In genomic region chr4:75714652-75715051, GRCm38 (mm10) we compare ENCODE assay signal across 18 mouse cellular contexts.
A peak's percentile ranks its signal among the peaks of the same experiment; 100 is the strongest.
DNase-seq lines count a peak whose midpoint lies in the region; ATAC-seq and TF ChIP-seq lines count a peak whose summit lies in the region.
"Had no signal": no experiment of that assay in that cellular context is flagged by ENCODE, and none has a peak within 500 bp of the region (broad histone marks: within the 10 kb centered on the region; RNA-seq: fewer than 3 reads in every experiment).

No protein-coding gene starts in this region.

- H3K9me3 ChIP-seq in intestine, embryonic 15.5 days: no peaks in the 10 kb centered on the region
- no peaks in the 10 kb centered on the region for H3K9me3 ChIP-seq in intestine, postnatal 0 days (ENCODE audit: control insufficient read depth)
- no peaks in the 10 kb centered on the region for H3K9me3 ChIP-seq in intestine, embryonic 16.5 days (ENCODE audit: control insufficient read depth, low read length)
- H3K9me3 ChIP-seq: G1E had no signal

- H3K4me2 ChIP-seq in intestine, embryonic 15.5 days (replicated peaks): no peak overlapping the region
- no peak overlapping the region for H3K4me2 ChIP-seq in intestine, postnatal 0 days (replicated peaks; ENCODE audit: low read depth)
- no peak overlapping the region for H3K4me2 ChIP-seq in intestine, embryonic 16.5 days (ENCODE audit: low read depth, low read length)

- H3K27ac ChIP-seq in intestine, embryonic 15.5 days: no peak overlapping the region
- H3K27ac ChIP-seq in intestine, postnatal 0 days (ENCODE audit: low read depth, low read length): no peak overlapping the region
- no peak overlapping the region for H3K27ac ChIP-seq in intestine, embryonic 16.5 days (ENCODE audit: low read length)

- H3K27me3 ChIP-seq in intestine, embryonic 15.5 days (replicated peaks): no peaks in the 10 kb centered on the region
- no peaks in the 10 kb centered on the region for H3K27me3 ChIP-seq in intestine, postnatal 0 days (replicated peaks; ENCODE audit: control insufficient read depth, insufficient read depth, low read length)
- H3K27me3 ChIP-seq in intestine, embryonic 16.5 days (replicated peaks; ENCODE audit: control insufficient read depth, insufficient read depth, low read length): no peaks in the 10 kb centered on the region
- H3K27me3 ChIP-seq: CH12.LX, Patski had no signal

- DNase-seq in thymus, postnatal 0 days (ENCODE audit: low spot score): no peak
- DNase-seq: adrenal gland, adult 2 months; adrenal gland, adult 8-10 months; adrenal gland, postnatal 10 days; adrenal gland, postnatal 25 days; adrenal gland, postnatal 36 days; B cell, adult 2 months; cerebellum, adult 11 months; cerebellum, adult 11-12 months; cerebellum, adult 18-20 months had no signal

- H3K4me3 ChIP-seq in intestine, embryonic 15.5 days (replicated peaks): no peak overlapping the region
- H3K4me3 ChIP-seq in intestine, postnatal 0 days (ENCODE audit: low read depth, low read length): no peak overlapping the region
- H3K4me3 ChIP-seq in intestine, embryonic 16.5 days (ENCODE audit: low read length): no peak overlapping the region

- H3K9ac ChIP-seq in intestine, embryonic 15.5 days: no peak overlapping the region
- no peak overlapping the region for H3K9ac ChIP-seq in intestine, postnatal 0 days (ENCODE audit: low read depth, low read length)
- H3K9ac ChIP-seq in intestine, embryonic 16.5 days (ENCODE audit: low read depth, low read length): no peak overlapping the region

- no peaks in the 10 kb centered on the region for H3K36me3 ChIP-seq in intestine, embryonic 15.5 days
- H3K36me3 ChIP-seq in intestine, postnatal 0 days (ENCODE audit: control insufficient read depth, insufficient read depth): no peaks in the 10 kb centered on the region
- no peaks in the 10 kb centered on the region for H3K36me3 ChIP-seq in intestine, embryonic 16.5 days (ENCODE audit: control insufficient read depth, insufficient read depth, low read length)
- H3K36me3 ChIP-seq: G1E had no signal

- 63% methylated on average over 3 of the region's 3 CpGs for WGBS in intestine, embryonic 15.5 days
- WGBS in intestine, postnatal 0 days: 41% methylated on average over 3 of the region's 3 CpGs
- 67% methylated on average over 3 of the region's 3 CpGs for whole genome bisulfite sequencing in intestine, embryonic 16.5 days

- peak; percentile 56; the same call in 1 of the 2 replicates for ATAC-seq in intestine, embryonic 15.5 days
- no peak for ATAC-seq in intestine, postnatal 0 days
- 0 out of 2 replicates have a peak, but pooled peaks have one; percentile 52 for ATAC-seq in intestine, embryonic 16.5 days
- ATAC-seq: activated CD4-positive, CD25-positive, alpha-beta regulatory T cell, adult 4 months; CD4-positive, CD25-positive, alpha-beta regulatory T cell, adult 4 months; Patski had no signal

- H3K4me1 ChIP-seq in intestine, embryonic 15.5 days (replicated peaks): no peaks in the 10 kb centered on the region
- H3K4me1 ChIP-seq in intestine, postnatal 0 days (replicated peaks; ENCODE audit: control insufficient read depth, insufficient read depth, low read length): no peaks in the 10 kb centered on the region
- H3K4me1 ChIP-seq in intestine, embryonic 16.5 days (ENCODE audit: control insufficient read depth, insufficient read depth, low read length): no peaks in the 10 kb centered on the region

- TF ChIP-seq CTCF in intestine, postnatal 0 days (IDR thresholded peaks at IDR 0.05; ENCODE audit: low read depth): no peak
